ENCODE assay signal across 8 mouse cellular contexts in genomic region chr1:180768334-180769168, GRCm38 (mm10). TPM values are rescaled to one million over a fixed set of nuclear protein-coding genes. Genes with fewer than 3 reads are reported as not detected.
DNase-seq lines count a peak whose midpoint lies in the region; ATAC-seq and TF ChIP-seq lines count a peak whose summit lies in the region.

No protein-coding gene starts in this region.

- H3K4me1 ChIP-seq in bone marrow, adult 2 months (ENCODE audit: control insufficient read depth, insufficient read depth, low read length), result peaks cover 6% of the 10 kb centered on the region
- H3K4me1 ChIP-seq in embryonic facial prominence, embryonic 14.5 days (ENCODE audit: control insufficient read depth, insufficient read depth, low read length), result peaks cover 12% of the 10 kb centered on the region
- peaks cover 20% of the 10 kb centered on the region for H3K4me1 ChIP-seq in heart, embryonic 10.5 days
- peaks cover 22% of the 10 kb centered on the region for H3K4me1 ChIP-seq in limb, embryonic 15.5 days
- peaks cover 15% of the 10 kb centered on the region for H3K4me1 ChIP-seq in midbrain, embryonic 16.5 days (ENCODE audit: control insufficient read depth, insufficient read depth, low read length)
- peaks cover 27% of the 10 kb centered on the region for H3K4me1 ChIP-seq in spleen, adult 2 months (ENCODE audit: control insufficient read depth, insufficient read depth, insufficient read length)

- H3K9me3 ChIP-seq in embryonic facial prominence, embryonic 14.5 days (ENCODE audit: control insufficient read depth, low read length), result 0 out of 2 replicates have a peak, but pooled peaks cover 4% of the 10 kb centered on the region
- no peaks in the 10 kb centered on the region for H3K9me3 ChIP-seq in heart, embryonic 10.5 days
- no peaks in the 10 kb centered on the region for H3K9me3 ChIP-seq in limb, embryonic 15.5 days
- no peaks in the 10 kb centered on the region for H3K9me3 ChIP-seq in midbrain, embryonic 16.5 days (replicated peaks; ENCODE audit: control insufficient read depth, low read length, poor library complexity, severe bottlenecking)

- peak overlapping the region; percentile 74 for H3K4me2 ChIP-seq in embryonic facial prominence, embryonic 14.5 days (ENCODE audit: low read depth, low read length)
- H3K4me2 ChIP-seq in limb, embryonic 15.5 days, result peak overlapping the region; percentile 85
- peak overlapping the region; percentile 70 for H3K4me2 ChIP-seq in midbrain, embryonic 16.5 days (ENCODE audit: low read length)

- H3K27ac ChIP-seq in bone marrow, adult 2 months (ENCODE audit: control insufficient read depth, insufficient read depth, low read depth, low read length, poor library complexity), result peak overlapping the region; percentile 94
- peak overlapping the region; percentile 19; the same call in 1 of the 2 replicates for H3K27ac ChIP-seq in embryonic facial prominence, embryonic 14.5 days (replicated peaks; ENCODE audit: low read depth, low read length)
- H3K27ac ChIP-seq in heart, embryonic 10.5 days, result peak overlapping the region; percentile 90
- H3K27ac ChIP-seq in limb, embryonic 15.5 days, result peak overlapping the region; percentile 77
- H3K27ac ChIP-seq in midbrain, embryonic 16.5 days (ENCODE audit: low read length), result peak overlapping the region; percentile 73
- peak overlapping the region; percentile 98 for H3K27ac ChIP-seq in spleen, adult 2 months (ENCODE audit: insufficient read depth, low read length)

- 2% methylated on average over 37 of the region's 37 CpGs for WGBS in bone marrow, adult 2 months
- 3% methylated on average over 36 of the region's 37 CpGs for WGBS in embryonic facial prominence, embryonic 14.5 days
- 4% methylated on average over 37 of the region's 37 CpGs for WGBS in heart, embryonic 10.5 days
- WGBS in limb, embryonic 15.5 days, result 5% methylated on average over 37 of the region's 37 CpGs
- WGBS in midbrain, embryonic 16.5 days, result 2% methylated on average over 37 of the region's 37 CpGs
- 4% methylated on average over 37 of the region's 37 CpGs for WGBS in spleen, adult 2 months

- DNase-seq in B cell, adult 2 months, result peak; percentile 85 to 88
- DNase-seq in embryonic facial prominence, embryonic 14.5 days (ENCODE audit: low spot score), result peak; percentile 78
- peak; percentile 92 for DNase-seq in heart, embryonic 10.5 days (ENCODE audit: low spot score)
- peak; percentile 78 for DNase-seq in kidney, adult 9 months
- DNase-seq in spleen, adult 2 months (ENCODE audit: low read depth in 1 of 2, low spot score in 2 of 2), result peak; percentile 64 to 72

- H3K9ac ChIP-seq in embryonic facial prominence, embryonic 14.5 days (ENCODE audit: low read depth, low read length), result peak overlapping the region; percentile 70
- peak overlapping the region; percentile 60 for H3K9ac ChIP-seq in limb, embryonic 15.5 days
- peak overlapping the region; percentile 73 for H3K9ac ChIP-seq in midbrain, embryonic 16.5 days (ENCODE audit: low read depth, low read length)

- no peaks in the 10 kb centered on the region for H3K36me3 ChIP-seq in embryonic facial prominence, embryonic 14.5 days (ENCODE audit: control insufficient read depth, insufficient read depth, low read length)
- no peaks in the 10 kb centered on the region for H3K36me3 ChIP-seq in heart, embryonic 10.5 days
- H3K36me3 ChIP-seq in limb, embryonic 15.5 days, result no peaks in the 10 kb centered on the region
- H3K36me3 ChIP-seq in midbrain, embryonic 16.5 days (ENCODE audit: control insufficient read depth, insufficient read depth, low read length), result no peaks in the 10 kb centered on the region
- no peaks in the 10 kb centered on the region for H3K36me3 ChIP-seq in spleen, adult 2 months (ENCODE audit: control insufficient read depth, insufficient read depth, low read length)

- ATAC-seq in embryonic facial prominence, embryonic 14.5 days (ENCODE audit: low read depth), result peak; percentile 91
- peak; percentile 79 for ATAC-seq in limb, embryonic 15.5 days (ENCODE audit: insufficient number of reproducible peaks, low FRiP score, low TSS enrichment, low read depth)
- peak; percentile 85 for ATAC-seq in midbrain, embryonic 16.5 days

- no peaks in the 10 kb centered on the region for H3K27me3 ChIP-seq in embryonic facial prominence, embryonic 14.5 days (replicated peaks; ENCODE audit: control insufficient read depth, insufficient read depth, low read length)
- peaks cover 12% of the 10 kb centered on the region for H3K27me3 ChIP-seq in heart, embryonic 10.5 days (ENCODE audit: insufficient read depth, poor library complexity, severe bottlenecking)
- H3K27me3 ChIP-seq in limb, embryonic 15.5 days, result no peaks in the 10 kb centered on the region
- no peaks in the 10 kb centered on the region for H3K27me3 ChIP-seq in midbrain, embryonic 16.5 days (ENCODE audit: control insufficient read depth, insufficient read depth, low read depth, low read length)
- no peaks in the 10 kb centered on the region for H3K27me3 ChIP-seq in spleen, adult 2 months (ENCODE audit: control insufficient read depth, insufficient read depth, low read length)

- TF ChIP-seq POLR2A in bone marrow, adult 2 months (IDR thresholded peaks at IDR 0.05; ENCODE audit: borderline replicate concordance, control insufficient read depth, low read depth, low read length), result peak; percentile 53; the same call in 1 of the 2 replicates
- no peak; the same call in none of the 2 replicates for TF ChIP-seq POLR2A in spleen, adult 2 months (IDR thresholded peaks at IDR 0.05; ENCODE audit: low read depth, low read length)

- TF ChIP-seq CTCF in bone marrow, adult 2 months (IDR thresholded peaks at IDR 0.05; ENCODE audit: control insufficient read depth, insufficient read depth, low read length), result peak; percentile 67
- peak; percentile 86 for TF ChIP-seq CTCF in spleen, adult 2 months (IDR thresholded peaks at IDR 0.05; ENCODE audit: extremely low read depth, insufficient read depth, insufficient read length, insufficient replicate concordance)

- H3K4me3 ChIP-seq in bone marrow, adult 2 months (replicated peaks; ENCODE audit: control insufficient read depth, low read depth, low read length), result peak overlapping the region; percentile 82
- peak overlapping the region; percentile 51 for H3K4me3 ChIP-seq in embryonic facial prominence, embryonic 14.5 days (ENCODE audit: low read depth, low read length)
- H3K4me3 ChIP-seq in heart, embryonic 10.5 days, result peak overlapping the region; percentile 71
- peak overlapping the region; percentile 55 for H3K4me3 ChIP-seq in limb, embryonic 15.5 days
- H3K4me3 ChIP-seq in midbrain, embryonic 16.5 days (ENCODE audit: low read depth, low read length), result peak overlapping the region; percentile 43
- H3K4me3 ChIP-seq in spleen, adult 2 months (ENCODE audit: extremely low read depth, insufficient read depth, insufficient read length), result peak overlapping the region; percentile 87

RNA-seq across cellular contexts. Expression of gene Acbd3, which starts 42.7 kb away (rescaled TPM):
- polyA plus RNA-seq in bone marrow, adult 2 months (2011; ENCODE audit: insufficient read depth, insufficient read length, low replicate concordance, missing spikeins), result 11.7 and 16.1 TPM in 2 replicates
- polyA plus RNA-seq in embryonic facial prominence, embryonic 14.5 days (2014; fragmentation: Nextera tagmentation; extraction: Ambion mirVana), result 30.6 and 32.0 TPM in 2 replicates
- 20.5 and 24.5 TPM in 2 replicates for polyA plus RNA-seq in heart, embryonic 10.5 days (2016; fragmentation: Nextera tagmentation; extraction: Ambion mirVana)
- polyA plus RNA-seq in limb, embryonic 15.5 days (2015; fragmentation: Nextera tagmentation; extraction: Ambion mirVana), result 24.0 and 27.9 TPM in 2 replicates
- 22.4 and 23.9 TPM in 2 replicates for polyA plus RNA-seq in midbrain, embryonic 16.5 days (2015; fragmentation: Nextera tagmentation; extraction: Ambion mirVana)
- polyA plus RNA-seq in spleen, adult 2 months (2012; rRNA removed), result 7.3 and 8.2 TPM in 2 replicates

RNA-seq across cellular contexts. Expression of gene H3f3a, which starts 45.2 kb away (rescaled TPM):
- polyA plus RNA-seq in bone marrow, adult 2 months (2011; ENCODE audit: insufficient read depth, insufficient read length, low replicate concordance, missing spikeins), result 682 and 801 TPM in 2 replicates
- polyA plus RNA-seq in embryonic facial prominence, embryonic 14.5 days (2014; fragmentation: Nextera tagmentation; extraction: Ambion mirVana), result 2,156 and 2,321 TPM in 2 replicates
- 1,530 and 1,842 TPM in 2 replicates for polyA plus RNA-seq in heart, embryonic 10.5 days (2016; fragmentation: Nextera tagmentation; extraction: Ambion mirVana)
- polyA plus RNA-seq in limb, embryonic 15.5 days (2015; fragmentation: Nextera tagmentation; extraction: Ambion mirVana), result 2,561 and 2,592 TPM in 2 replicates
- polyA plus RNA-seq in midbrain, embryonic 16.5 days (2015; fragmentation: Nextera tagmentation; extraction: Ambion mirVana), result 2,888 and 3,200 TPM in 2 replicates
- 361 and 391 TPM in 2 replicates for polyA plus RNA-seq in spleen, adult 2 months (2012; rRNA removed)

Comparison
In these comparisons a context has a peak if more than half of its experiments do, and no peak if none do; other contexts are left out.
1. Peak in every context shown above with its lines: DNase-seq, ATAC-seq, H3K4me3 ChIP-seq and H3K27ac ChIP-seq.
2. H3K27ac ChIP-seq: peak in every context shown above with its lines; median percentile 98 in spleen, adult 2 months; 94 in bone marrow, adult 2 months; 90 in heart, embryonic 10.5 days; 77 in limb, embryonic 15.5 days; 73 in midbrain, embryonic 16.5 days; 19 in embryonic facial prominence, embryonic 14.5 days.